Mouse (Mus musculus): ENCODE results near the gene Sipa1l3. TPM values are rescaled to one million over a fixed set of nuclear protein-coding genes. Genes with fewer than 3 reads are reported as not detected.
A peak's percentile ranks its signal among the peaks of the same experiment; 100 is the strongest.

Gene Sipa1l3
- polyA plus RNA-seq, 1 experiment = 19.0 TPM

GRCm38 (mm10) chr7:29466585-29466984 lies 51.9 kb downstream of the Sipa1l3 start:
- no peaks in the 10 kb centered on the region for H3K27me3 ChIP-seq (ENCODE audit: control insufficient read depth, insufficient read depth, insufficient read length)
- H3K4me3 ChIP-seq = no peak overlapping the region
- peaks cover 63% of the 10 kb centered on the region for H3K79me2 ChIP-seq (ENCODE audit: control insufficient read depth, insufficient read depth)
- no peak overlapping the region for H3ac ChIP-seq (ENCODE audit: control insufficient read depth, insufficient read length)
- H3K36me3 ChIP-seq (ENCODE audit: control insufficient read depth, insufficient read depth) = no peaks in the 10 kb centered on the region
- no peak for TF ChIP-seq POLR2AphosphoS2 (IDR thresholded peaks at IDR 0.05; ENCODE audit: insufficient read length, low read depth)
- no peak for TF ChIP-seq POLR2A (IDR thresholded peaks at IDR 0.05; ENCODE audit: insufficient read length, low read depth)
- no peak for TF ChIP-seq E2F4 (IDR thresholded peaks at IDR 0.05; ENCODE audit: insufficient read depth)
- TF ChIP-seq CEBPB (IDR thresholded peaks at IDR 0.05; ENCODE audit: insufficient read depth, poor library complexity, severe bottlenecking) = no peak
- TF ChIP-seq MYOG (IDR thresholded peaks at IDR 0.05; ENCODE audit: control insufficient read depth in 1 of 3, insufficient read depth in 1 of 3, insufficient read length in 2 of 3, low read depth in 2 of 3) = no peak
- TF ChIP-seq MAX (IDR thresholded peaks at IDR 0.05; ENCODE audit: low read depth) = no peak
- no peak for TF ChIP-seq REST (IDR thresholded peaks at IDR 0.05; ENCODE audit: insufficient read depth, insufficient read length)
- TF ChIP-seq SRF (IDR thresholded peaks at IDR 0.05; ENCODE audit: control insufficient read depth, insufficient read length, low read depth) = no peak
- TF ChIP-seq USF1 (IDR thresholded peaks at IDR 0.05; ENCODE audit: low read depth) = no peak
- no peak for TF ChIP-seq MYOD1 (IDR thresholded peaks at IDR 0.05; ENCODE audit: control insufficient read depth in 1 of 3, insufficient read length in 2 of 3, low read depth in 2 of 3)
- no peak for TF ChIP-seq TCF12 (IDR thresholded peaks at IDR 0.05; ENCODE audit: insufficient read depth, poor library complexity, severe bottlenecking)
- TF ChIP-seq TCF3 (IDR thresholded peaks at IDR 0.05; ENCODE audit: insufficient read length, low read depth) = no peak
- no peak overlapping the region for H3K4me2 ChIP-seq (ENCODE audit: low read depth)

DNA sequence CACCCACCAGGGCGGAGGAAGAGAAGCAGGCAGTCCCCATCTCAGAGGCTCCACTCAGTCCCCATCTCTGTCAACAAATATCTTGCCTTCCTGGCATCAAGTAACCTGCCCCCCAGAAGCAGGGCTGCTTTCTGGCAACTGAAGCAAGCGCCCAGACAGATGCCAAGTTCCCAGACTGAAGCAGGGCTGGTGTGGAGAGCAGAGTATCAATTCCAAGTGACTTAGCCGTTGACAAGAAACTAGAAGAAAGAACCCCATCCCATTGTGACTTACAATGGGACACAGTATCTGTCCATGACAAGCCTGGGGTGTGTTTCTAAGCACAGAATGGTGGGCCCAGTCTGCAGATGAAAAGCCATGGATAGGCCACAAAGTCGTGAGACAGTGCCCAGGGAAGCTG lies 52.7 kb downstream of the Sipa1l3 start:
- Histone ChIP-seq H3ac (ENCODE audit: control insufficient read depth, insufficient read length) (no peak overlapping the region), H3K27me3 (ENCODE audit: control insufficient read depth, insufficient read depth, insufficient read length) (no peaks in the 10 kb centered on the region), H3K4me3 (no peak overlapping the region), H3K4me2 (ENCODE audit: low read depth) (no peak overlapping the region), H3K79me2 (ENCODE audit: control insufficient read depth, insufficient read depth) (peaks cover 65% of the 10 kb centered on the region), H3K36me3 (ENCODE audit: control insufficient read depth, insufficient read depth) (no peaks in the 10 kb centered on the region)
- TF ChIP-seq SRF (IDR thresholded peaks at IDR 0.05; ENCODE audit: control insufficient read depth, insufficient read length, low read depth) = no peak
- TF ChIP-seq REST (IDR thresholded peaks at IDR 0.05; ENCODE audit: insufficient read depth, insufficient read length) = no peak
- no peak for TF ChIP-seq CEBPB (IDR thresholded peaks at IDR 0.05; ENCODE audit: insufficient read depth, poor library complexity, severe bottlenecking)
- TF ChIP-seq TCF12 (IDR thresholded peaks at IDR 0.05; ENCODE audit: insufficient read depth, poor library complexity, severe bottlenecking) = no peak
- no peak for TF ChIP-seq E2F4 (IDR thresholded peaks at IDR 0.05; ENCODE audit: insufficient read depth)
- no peak for TF ChIP-seq MYOG (IDR thresholded peaks at IDR 0.05; ENCODE audit: control insufficient read depth in 1 of 3, insufficient read depth in 1 of 3, insufficient read length in 2 of 3, low read depth in 2 of 3)
- TF ChIP-seq POLR2AphosphoS2 (IDR thresholded peaks at IDR 0.05; ENCODE audit: insufficient read length, low read depth) = no peak
- TF ChIP-seq MAX (IDR thresholded peaks at IDR 0.05; ENCODE audit: low read depth) = no peak
- TF ChIP-seq TCF3 (IDR thresholded peaks at IDR 0.05; ENCODE audit: insufficient read length, low read depth) = no peak
- TF ChIP-seq POLR2A (IDR thresholded peaks at IDR 0.05; ENCODE audit: insufficient read length, low read depth) = no peak

DNA sequence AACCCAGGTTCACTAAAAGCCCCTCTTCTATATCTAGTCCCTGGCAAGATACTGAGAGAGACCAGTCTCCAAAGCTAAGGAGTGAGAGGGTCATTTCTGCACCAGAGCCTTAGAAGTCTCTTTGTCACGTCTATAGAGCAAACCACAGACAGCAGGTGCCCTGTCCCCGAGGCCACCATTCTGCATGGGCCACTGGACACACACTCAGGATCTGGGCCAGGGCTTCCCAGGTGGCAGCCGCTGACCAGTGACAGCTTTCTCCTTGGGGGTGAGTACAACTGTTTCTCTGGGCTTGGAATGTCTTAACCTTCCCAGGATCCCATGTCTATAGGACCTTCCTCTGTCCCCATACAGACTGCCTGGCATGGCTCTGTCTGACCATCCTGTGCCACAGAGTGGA lies 55.6 kb downstream of the Sipa1l3 start:
- TF ChIP-seq USF1 (IDR thresholded peaks at IDR 0.05; ENCODE audit: low read depth) (no peak), MYOG (IDR thresholded peaks at IDR 0.05; ENCODE audit: control insufficient read depth in 1 of 3, insufficient read depth in 1 of 3, insufficient read length in 2 of 3, low read depth in 2 of 3) (peak in 1 of 3 experiments; percentile 65), MYOD1 (IDR thresholded peaks at IDR 0.05; ENCODE audit: control insufficient read depth in 1 of 3, insufficient read length in 2 of 3, low read depth in 2 of 3) (peak in 1 of 3 experiments; percentile 53)
- no peaks in the 10 kb centered on the region for H3K36me3 ChIP-seq (ENCODE audit: control insufficient read depth, insufficient read depth)
- H3K4me2 ChIP-seq (ENCODE audit: low read depth) = no peak overlapping the region
- peaks cover 67% of the 10 kb centered on the region for H3K79me2 ChIP-seq (ENCODE audit: control insufficient read depth, insufficient read depth)
- no peak overlapping the region for H3K4me3 ChIP-seq
- no peak overlapping the region for H3ac ChIP-seq (ENCODE audit: control insufficient read depth, insufficient read length)
- no peaks in the 10 kb centered on the region for H3K27me3 ChIP-seq (ENCODE audit: control insufficient read depth, insufficient read depth, insufficient read length)

DNA sequence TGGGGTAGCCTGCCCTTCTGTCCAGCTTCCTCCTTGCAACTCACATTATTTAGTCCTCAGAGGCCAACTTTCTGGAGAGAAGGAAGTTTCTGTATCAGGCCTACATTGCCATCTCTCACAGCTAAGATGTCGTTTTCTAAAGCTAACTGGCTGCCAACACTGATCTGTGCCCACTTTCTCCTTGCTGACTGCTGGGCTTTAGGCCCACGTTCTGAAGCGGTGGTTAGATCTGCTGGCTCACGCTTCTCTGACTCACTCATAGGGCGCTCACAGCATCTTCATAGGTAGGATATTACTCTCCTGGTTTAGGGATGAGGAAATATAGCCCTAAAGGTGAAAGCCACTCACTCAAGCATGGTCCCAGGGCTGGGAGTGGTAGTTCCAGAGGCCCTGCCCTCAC lies 56.3 kb downstream of the Sipa1l3 start:
- Histone ChIP-seq H3ac (ENCODE audit: control insufficient read depth, insufficient read length) (no peak overlapping the region), H3K4me3 (no peak overlapping the region), H3K36me3 (ENCODE audit: control insufficient read depth, insufficient read depth) (no peaks in the 10 kb centered on the region), H3K79me2 (ENCODE audit: control insufficient read depth, insufficient read depth) (peaks cover 68% of the 10 kb centered on the region), H3K4me2 (ENCODE audit: low read depth) (no peak overlapping the region), H3K27me3 (ENCODE audit: control insufficient read depth, insufficient read depth, insufficient read length) (no peaks in the 10 kb centered on the region)
- TF ChIP-seq MAX (IDR thresholded peaks at IDR 0.05; ENCODE audit: low read depth) (no peak), TCF12 (IDR thresholded peaks at IDR 0.05; ENCODE audit: insufficient read depth, poor library complexity, severe bottlenecking) (no peak), TCF3 (IDR thresholded peaks at IDR 0.05; ENCODE audit: insufficient read length, low read depth) (no peak), SRF (IDR thresholded peaks at IDR 0.05; ENCODE audit: control insufficient read depth, insufficient read length, low read depth) (no peak), CEBPB (IDR thresholded peaks at IDR 0.05; ENCODE audit: insufficient read depth, poor library complexity, severe bottlenecking) (no peak), MYOG (IDR thresholded peaks at IDR 0.05; ENCODE audit: control insufficient read depth in 1 of 3, insufficient read depth in 1 of 3, insufficient read length in 2 of 3, low read depth in 2 of 3) (no peak), USF1 (IDR thresholded peaks at IDR 0.05; ENCODE audit: low read depth) (no peak), POLR2A (IDR thresholded peaks at IDR 0.05; ENCODE audit: insufficient read length, low read depth) (no peak), E2F4 (IDR thresholded peaks at IDR 0.05; ENCODE audit: insufficient read depth) (no peak), POLR2AphosphoS2 (IDR thresholded peaks at IDR 0.05; ENCODE audit: insufficient read length, low read depth) (no peak), REST (IDR thresholded peaks at IDR 0.05; ENCODE audit: insufficient read depth, insufficient read length) (no peak), MYOD1 (IDR thresholded peaks at IDR 0.05; ENCODE audit: control insufficient read depth in 1 of 3, insufficient read length in 2 of 3, low read depth in 2 of 3) (no peak)

DNA sequence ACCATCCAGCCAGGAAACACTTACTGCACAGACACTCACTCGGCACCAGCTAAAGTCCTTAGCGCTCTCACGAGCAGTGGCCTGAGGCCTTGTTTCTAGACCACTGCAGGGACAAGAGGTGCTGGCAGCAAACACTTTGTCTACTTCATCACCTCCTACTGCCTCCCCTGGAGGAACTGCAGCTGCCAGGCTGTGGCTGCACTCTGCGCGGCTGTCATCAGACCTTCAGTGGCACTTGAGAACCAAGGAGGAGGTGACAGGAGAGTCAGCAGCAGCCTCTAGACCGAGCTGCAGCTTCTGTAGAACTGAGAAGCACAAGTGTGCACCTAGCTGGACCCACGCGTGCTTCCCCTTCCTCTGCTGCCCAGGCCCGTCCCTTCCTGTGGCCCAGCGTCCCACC lies 56.9 kb downstream of the Sipa1l3 start:
- TF ChIP-seq TCF12 (IDR thresholded peaks at IDR 0.05; ENCODE audit: insufficient read depth, poor library complexity, severe bottlenecking) (no peak), MYOG (IDR thresholded peaks at IDR 0.05; ENCODE audit: control insufficient read depth in 1 of 3, insufficient read depth in 1 of 3, insufficient read length in 2 of 3, low read depth in 2 of 3) (peak in 1 of 3 experiments; percentile 19), E2F4 (IDR thresholded peaks at IDR 0.05; ENCODE audit: insufficient read depth) (no peak), MYOD1 (IDR thresholded peaks at IDR 0.05; ENCODE audit: control insufficient read depth in 1 of 3, insufficient read length in 2 of 3, low read depth in 2 of 3) (peak in 1 of 3 experiments; percentile 67), SRF (IDR thresholded peaks at IDR 0.05; ENCODE audit: control insufficient read depth, insufficient read length, low read depth) (no peak), TCF3 (IDR thresholded peaks at IDR 0.05; ENCODE audit: insufficient read length, low read depth) (no peak)
- Histone ChIP-seq H3K36me3 (ENCODE audit: control insufficient read depth, insufficient read depth) (no peaks in the 10 kb centered on the region), H3K27me3 (ENCODE audit: control insufficient read depth, insufficient read depth, insufficient read length) (no peaks in the 10 kb centered on the region), H3K4me2 (ENCODE audit: low read depth) (no peak overlapping the region), H3K4me3 (no peak overlapping the region), H3ac (ENCODE audit: control insufficient read depth, insufficient read length) (no peak overlapping the region), H3K79me2 (ENCODE audit: control insufficient read depth, insufficient read depth) (peaks cover 71% of the 10 kb centered on the region)
